ENCODE assay signal across 25 mouse cellular contexts in genomic region chr8:82936866-82937265, GRCm38 (mm10).
A peak's percentile ranks its signal among the peaks of the same experiment; 100 is the strongest.
DNase-seq lines count a peak whose midpoint lies in the region; ATAC-seq and TF ChIP-seq lines count a peak whose summit lies in the region.
"Had no signal": no experiment of that assay in that cellular context is flagged by ENCODE, and none has a peak within 500 bp of the region (broad histone marks: within the 10 kb centered on the region; RNA-seq: fewer than 3 reads in every experiment).

No protein-coding gene starts in this region.

- no peak overlapping the region for H3K9ac ChIP-seq in lung, embryonic 14.5 days
- no peak overlapping the region for H3K9ac ChIP-seq in hindbrain, embryonic 11.5 days (ENCODE audit: low read depth, low read length)
- H3K9ac ChIP-seq: embryonic facial prominence, embryonic 12.5 days; limb, embryonic 12.5 days; midbrain, embryonic 15.5 days; neural tube, embryonic 15.5 days had no signal

- peak overlapping the region; percentile 20; the same call in 1 of the 2 replicates for H3K27ac ChIP-seq in gastrocnemius, adult 2 months
- peak overlapping the region; percentile 63; the same call in 1 of the 2 replicates for H3K27ac ChIP-seq in lung, embryonic 14.5 days (ENCODE audit: low read depth)
- H3K27ac ChIP-seq in hindbrain, embryonic 11.5 days (ENCODE audit: low read depth, low read length) = no peak overlapping the region
- H3K27ac ChIP-seq: embryonic facial prominence, embryonic 12.5 days; hindbrain, embryonic 10.5 days; limb, embryonic 12.5 days; midbrain, embryonic 15.5 days; neural tube, embryonic 15.5 days had no signal

- 41% methylated on average over 4 of the region's 4 CpGs for WGBS in lung, embryonic 14.5 days
- 85% methylated on average over 4 of the region's 4 CpGs for WGBS in hindbrain, embryonic 11.5 days

- H3K9me3 ChIP-seq in lung, embryonic 14.5 days (ENCODE audit: low read depth, low read length) = no peaks in the 10 kb centered on the region
- no peaks in the 10 kb centered on the region for H3K9me3 ChIP-seq in hindbrain, embryonic 11.5 days (ENCODE audit: control insufficient read depth, low read length)
- H3K9me3 ChIP-seq: embryonic facial prominence, embryonic 12.5 days; hindbrain, embryonic 10.5 days; limb, embryonic 12.5 days; midbrain, embryonic 15.5 days; neural tube, embryonic 15.5 days had no signal

- H3K4me3 ChIP-seq in gastrocnemius, adult 2 months = no peak overlapping the region
- H3K4me3 ChIP-seq in lung, embryonic 14.5 days (ENCODE audit: low read depth, low read length) = no peak overlapping the region
- H3K4me3 ChIP-seq in hindbrain, embryonic 11.5 days (ENCODE audit: low read depth, low read length) = no peak overlapping the region
- H3K4me3 ChIP-seq: embryonic facial prominence, embryonic 12.5 days; hindbrain, embryonic 10.5 days; limb, embryonic 12.5 days; midbrain, embryonic 15.5 days; neural tube, embryonic 15.5 days had no signal

- TF ChIP-seq CTCF in gastrocnemius, adult 2 months (IDR thresholded peaks at IDR 0.05) = no peak
- TF ChIP-seq CTCF in lung, embryonic 14.5 days (IDR thresholded peaks at IDR 0.05; ENCODE audit: low read depth) = no peak

- ATAC-seq in lung, embryonic 14.5 days (ENCODE audit: insufficient read depth) = no peak
- no peak for ATAC-seq in hindbrain, embryonic 11.5 days (ENCODE audit: low FRiP score)
- ATAC-seq: forebrain, embryonic 16.5 days; midbrain, embryonic 15.5 days had no signal

- intact Hi-C loops in gastrocnemius, adult 2 months (cut with DNase I) = loop anchor here (5.0 kb wide), 1 partner anchor 35 kb away; no protein-coding TSS in a partner anchor

- no peak for DNase-seq in gastrocnemius, adult 2 months
- no peak for DNase-seq in gastrocnemius, postnatal 10 days
- peak; percentile 37 for DNase-seq in kidney, postnatal 10 days
- no peak for DNase-seq in kidney, adult 9 months
- peak; percentile 53 for DNase-seq in lung, embryonic 14.5 days
- no peak for DNase-seq in lung, postnatal 25 days (ENCODE audit: low spot score)
- peak; percentile 69 for DNase-seq in fibroblast of lung, adult 2 months (ENCODE audit: low read depth)
- DNase-seq in hindbrain, embryonic 11.5 days (ENCODE audit: low spot score) = no peak
- DNase-seq: adrenal gland, postnatal 36 days; cerebellum, adult 2 months; cerebellum, postnatal 14 days; heart, postnatal 14 days; kidney, adult 8-10 months; kidney, postnatal 36 days; layer of hippocampus, postnatal 36 days; right cerebral cortex, postnatal 25 days; spleen, adult 18-20 months; thymus, postnatal 14 days had no signal

- peaks cover 17% of the 10 kb centered on the region for H3K4me1 ChIP-seq in lung, embryonic 14.5 days (ENCODE audit: insufficient read depth)
- no peaks in the 10 kb centered on the region for H3K4me1 ChIP-seq in hindbrain, embryonic 11.5 days (replicated peaks; ENCODE audit: control insufficient read depth, insufficient read depth, low read length)
- H3K4me1 ChIP-seq: hindbrain, embryonic 10.5 days; midbrain, embryonic 15.5 days had no signal

- H3K36me3 ChIP-seq in lung, embryonic 14.5 days (ENCODE audit: insufficient read depth) = no peaks in the 10 kb centered on the region
- H3K36me3 ChIP-seq in hindbrain, embryonic 11.5 days (ENCODE audit: control insufficient read depth, insufficient read depth, low read length) = no peaks in the 10 kb centered on the region
- H3K36me3 ChIP-seq: embryonic facial prominence, embryonic 12.5 days; hindbrain, embryonic 10.5 days; limb, embryonic 12.5 days; midbrain, embryonic 15.5 days; neural tube, embryonic 15.5 days had no signal

- no peaks in the 10 kb centered on the region for H3K27me3 ChIP-seq in lung, embryonic 14.5 days (ENCODE audit: insufficient read depth, low read length)
- no peaks in the 10 kb centered on the region for H3K27me3 ChIP-seq in hindbrain, embryonic 11.5 days (ENCODE audit: control insufficient read depth, insufficient read depth, low read length)
- H3K27me3 ChIP-seq: embryonic facial prominence, embryonic 12.5 days; limb, embryonic 12.5 days; midbrain, embryonic 15.5 days; neural tube, embryonic 15.5 days had no signal

- H3K4me2 ChIP-seq in lung, embryonic 14.5 days = no peak overlapping the region
- no peak overlapping the region for H3K4me2 ChIP-seq in hindbrain, embryonic 11.5 days (replicated peaks; ENCODE audit: low read depth, low read length)
- H3K4me2 ChIP-seq: embryonic facial prominence, embryonic 12.5 days; limb, embryonic 12.5 days; liver, embryonic 11.5 days; midbrain, embryonic 15.5 days; neural tube, embryonic 15.5 days had no signal

Comparison
In these comparisons a context has a peak if more than half of its experiments do, and no peak if none do; other contexts are left out.
1. DNase-seq: peak in kidney, postnatal 10 days (single experiment), lung, embryonic 14.5 days (single experiment) and fibroblast of lung, adult 2 months (single experiment); none in gastrocnemius, adult 2 months (single experiment), gastrocnemius, postnatal 10 days (single experiment), kidney, adult 9 months (single experiment), lung, postnatal 25 days (single experiment) and hindbrain, embryonic 11.5 days (single experiment).